Mouse (Mus musculus) myocyte (in vitro differentiated cells): ENCODE results near the gene Arhgef19. TPM values are rescaled to one million over a fixed set of nuclear protein-coding genes. Genes with fewer than 3 reads are reported as not detected.
A peak's percentile ranks its signal among the peaks of the same experiment; 100 is the strongest.

Experiments used
- H3K27me3 ChIP-seq: one replicate; pipeline ENCODE4 v1.6.1; 2011; ENCODE audit not compliant: control insufficient read depth, insufficient read depth, insufficient read length
- H3K36me3 ChIP-seq: one replicate; pipeline ENCODE4 v1.6.1; 2011; ENCODE audit not compliant: control insufficient read depth, insufficient read depth
- H3K4me2 ChIP-seq: one replicate; pipeline ENCODE4 v1.6.1; 2011; ENCODE audit warnings: low read depth, control low read depth
- H3K4me3 ChIP-seq: one replicate; pipeline ENCODE4 v1.5.1; 2011; ENCODE audit warnings: mild to moderate bottlenecking, control low read depth, moderate library complexity
- H3K79me2 ChIP-seq: one replicate; pipeline ENCODE4 v1.6.1; 2011; ENCODE audit not compliant: control insufficient read depth, insufficient read depth
- H3ac ChIP-seq: one replicate; pipeline ENCODE4 v1.6.1; 2011; ENCODE audit not compliant: control insufficient read depth, insufficient read length
- CEBPB ChIP-seq: IDR thresholded peaks from 2 replicates; pipeline ENCODE4 v1.6.1; 2011; ENCODE audit warnings: mild to moderate bottlenecking, moderate library complexity; ENCODE audit not compliant: poor library complexity, insufficient read depth, severe bottlenecking
- E2F4 ChIP-seq: IDR thresholded peaks from one replicate; pipeline ENCODE4 v1.6.1; 2011; ENCODE audit warnings: mild to moderate bottlenecking, control low read depth, moderate library complexity; ENCODE audit not compliant: insufficient read depth
- MAX ChIP-seq: IDR thresholded peaks from one replicate; pipeline ENCODE4 v1.6.1; 2011; ENCODE audit warnings: low read depth, mild to moderate bottlenecking, control low read depth
- MYOD1 ChIP-seq, 3 experiments: IDR thresholded peaks; one replicate each; pipeline ENCODE4 v1.6.1; 2011; ENCODE audit warnings: control low read depth in 2 of 3, low read depth in 2 of 3, mild to moderate bottlenecking in 2 of 3, moderate library complexity in 1 of 3; ENCODE audit not compliant: insufficient read length in 2 of 3, control insufficient read depth in 1 of 3
- MYOG ChIP-seq, 3 experiments: IDR thresholded peaks; one replicate each; pipeline ENCODE4 v1.6.1; 2011; ENCODE audit warnings: control low read depth in 2 of 3, low read depth in 2 of 3, mild to moderate bottlenecking in 2 of 3; ENCODE audit not compliant: insufficient read length in 2 of 3, control insufficient read depth in 1 of 3, insufficient read depth in 1 of 3
- POLR2A ChIP-seq: IDR thresholded peaks from one replicate; pipeline ENCODE4 v1.6.1; 2011; ENCODE audit warnings: low read depth, mild to moderate bottlenecking, control low read depth, moderate library complexity; ENCODE audit not compliant: insufficient read length
- POLR2AphosphoS2 ChIP-seq: IDR thresholded peaks from one replicate; pipeline ENCODE4 v1.6.1; 2011; ENCODE audit warnings: low read depth, control low read depth; ENCODE audit not compliant: insufficient read length
- REST ChIP-seq: IDR thresholded peaks from one replicate; pipeline ENCODE4 v1.6.1; 2011; ENCODE audit warnings: mild to moderate bottlenecking, control low read depth, moderate library complexity; ENCODE audit not compliant: insufficient read depth, insufficient read length
- SRF ChIP-seq: IDR thresholded peaks from one replicate; pipeline ENCODE4 v1.6.1; 2011; ENCODE audit warnings: low read depth; ENCODE audit not compliant: control insufficient read depth, insufficient read length
- TCF12 ChIP-seq: IDR thresholded peaks from one replicate; pipeline ENCODE4 v1.6.1; 2011; ENCODE audit warnings: mild to moderate bottlenecking, control low read depth; ENCODE audit not compliant: poor library complexity, insufficient read depth, severe bottlenecking
- TCF3 ChIP-seq: IDR thresholded peaks from one replicate; pipeline ENCODE4 v1.6.1; 2011; ENCODE audit warnings: low read depth, control low read depth; ENCODE audit not compliant: insufficient read length
- USF1 ChIP-seq: IDR thresholded peaks from one replicate; pipeline ENCODE4 v1.6.1; 2011; ENCODE audit warnings: low read depth, mild to moderate bottlenecking, control low read depth, moderate library complexity
- polyA plus RNA-seq: library from polyadenylated mRNA; unstranded; fragments of >200 nt; fragmentation: generic; extraction: Trizol; gene quantifications from one replicate; pipeline ENCODE4 v1.2.1, GENCODE M21; 2012; ENCODE audit warnings: missing spikeins

Arhgef19 gene
- polyA plus RNA-seq, 1 experiment, result 28.6 TPM

GRCm38 (mm10) chr4:141285128-141285527 lies 45.8 kb downstream of the Arhgef19 start:
- H3K36me3 ChIP-seq, result no peaks in the 10 kb centered on the region
- no peak overlapping the region for H3K4me2 ChIP-seq
- H3ac ChIP-seq, result no peak overlapping the region
- no peaks in the 10 kb centered on the region for H3K27me3 ChIP-seq
- TF ChIP-seq CEBPB (no peak), MAX (no peak), TCF12 (no peak), E2F4 (no peak)
- no peaks in the 10 kb centered on the region for H3K79me2 ChIP-seq
- no peak overlapping the region for H3K4me3 ChIP-seq

GRCm38 (mm10) chr4:141286860-141287517 lies 47.7 kb downstream of the Arhgef19 start:
- Histone ChIP-seq H3K4me3 (peak overlapping the region; percentile 8), H3K79me2 (no peaks in the 10 kb centered on the region), H3K27me3 (no peaks in the 10 kb centered on the region), H3ac (no peak overlapping the region), H3K4me2 (peak overlapping the region; percentile 89), H3K36me3 (no peaks in the 10 kb centered on the region)
- peak in 1 of 3 experiments; percentile 57 for TF ChIP-seq MYOD1 (IDR thresholded peaks at IDR 0.05; ENCODE audit: control insufficient read depth in 1 of 3, insufficient read length in 2 of 3, low read depth in 2 of 3)
- TF ChIP-seq SRF, result no peak
- no peak for TF ChIP-seq USF1
- TF ChIP-seq POLR2A, result no peak
- no peak for TF ChIP-seq MAX
- no peak for TF ChIP-seq E2F4
- TF ChIP-seq REST, result no peak
- TF ChIP-seq CEBPB, result no peak
- TF ChIP-seq TCF3, result peak; percentile 48
- peak in 1 of 3 experiments; percentile 79 for TF ChIP-seq MYOG (IDR thresholded peaks at IDR 0.05; ENCODE audit: control insufficient read depth in 1 of 3, insufficient read depth in 1 of 3, insufficient read length in 2 of 3, low read depth in 2 of 3)
- no peak for TF ChIP-seq TCF12
- no peak for TF ChIP-seq POLR2AphosphoS2

- Histone ChIP-seq H3K79me2 (no peaks in the 10 kb centered on the region), H3K36me3 (no peaks in the 10 kb centered on the region), H3ac (no peak overlapping the region), H3K4me3 (peak overlapping the region; percentile 8), H3K27me3 (no peaks in the 10 kb centered on the region), H3K4me2 (peak overlapping the region; percentile 89)
- TF ChIP-seq POLR2AphosphoS2 (no peak), POLR2A (no peak), MYOG (IDR thresholded peaks at IDR 0.05; ENCODE audit: control insufficient read depth in 1 of 3, insufficient read depth in 1 of 3, insufficient read length in 2 of 3, low read depth in 2 of 3) (peak in 1 of 3 experiments; percentile 66), MYOD1 (IDR thresholded peaks at IDR 0.05; ENCODE audit: control insufficient read depth in 1 of 3, insufficient read length in 2 of 3, low read depth in 2 of 3) (peak in 1 of 3 experiments; percentile 53)
Measured at GRCm38 (mm10) chr4:141287518-141288004, 48.3 kb downstream of the Arhgef19 start.

GRCm38 (mm10) chr4:141288152-141288551 lies 48.9 kb downstream of the Arhgef19 start:
- H3K4me2 ChIP-seq, result peak overlapping the region; percentile 89
- H3ac ChIP-seq, result no peak overlapping the region
- H3K27me3 ChIP-seq, result no peaks in the 10 kb centered on the region
- H3K79me2 ChIP-seq, result no peaks in the 10 kb centered on the region
- H3K4me3 ChIP-seq, result peak overlapping the region; percentile 8
- TF ChIP-seq MYOD1 (IDR thresholded peaks at IDR 0.05; ENCODE audit: control insufficient read depth in 1 of 3, insufficient read length in 2 of 3, low read depth in 2 of 3), result no peak
- TF ChIP-seq POLR2A, result no peak
- no peak for TF ChIP-seq E2F4
- TF ChIP-seq POLR2AphosphoS2, result no peak
- no peak for TF ChIP-seq MAX
- TF ChIP-seq TCF3, result no peak
- no peak for TF ChIP-seq SRF
- TF ChIP-seq TCF12, result no peak
- no peak for TF ChIP-seq USF1
- TF ChIP-seq MYOG (IDR thresholded peaks at IDR 0.05; ENCODE audit: control insufficient read depth in 1 of 3, insufficient read depth in 1 of 3, insufficient read length in 2 of 3, low read depth in 2 of 3), result no peak
- no peak for TF ChIP-seq REST
- no peak for TF ChIP-seq CEBPB
- H3K36me3 ChIP-seq, result no peaks in the 10 kb centered on the region

GRCm38 (mm10) chr4:141291571-141292375 lies 52.5 kb downstream of the Arhgef19 start:
- no peaks in the 10 kb centered on the region for H3K36me3 ChIP-seq
- no peak overlapping the region for H3ac ChIP-seq
- H3K4me3 ChIP-seq, result no peak overlapping the region
- no peaks in the 10 kb centered on the region for H3K79me2 ChIP-seq
- H3K4me2 ChIP-seq, result peak overlapping the region; percentile 48
- no peak for TF ChIP-seq REST
- TF ChIP-seq E2F4, result no peak
- no peak for TF ChIP-seq MYOG (IDR thresholded peaks at IDR 0.05; ENCODE audit: control insufficient read depth in 1 of 3, insufficient read depth in 1 of 3, insufficient read length in 2 of 3, low read depth in 2 of 3)
- TF ChIP-seq USF1, result no peak
- TF ChIP-seq MYOD1 (IDR thresholded peaks at IDR 0.05; ENCODE audit: control insufficient read depth in 1 of 3, insufficient read length in 2 of 3, low read depth in 2 of 3), result no peak
- no peak for TF ChIP-seq SRF
- no peak for TF ChIP-seq TCF3
- H3K27me3 ChIP-seq, result no peaks in the 10 kb centered on the region
